Mouse (Mus musculus): ENCODE results near the gene Mpzl3. TPM values are rescaled to one million over a fixed set of nuclear protein-coding genes. Genes with fewer than 3 reads are reported as not detected.

Mpzl3 gene
- 3.2 and 3.8 TPM in 2 replicates for polyA plus RNA-seq (2011; ENCODE audit: insufficient read depth, insufficient read length, low replicate concordance, missing spikeins)

GRCm38 (mm10) chr9:45055082-45055713 is at the start of gene Mpzl3:
TSS of gene Mpzl3 (plus strand) at chr9:45055186.
- H3K4me1 ChIP-seq (ENCODE audit: control insufficient read depth, insufficient read depth, low read length): no peaks in the 10 kb centered on the region; the same call in 1 of the 2 replicates
- TF ChIP-seq POLR2A (IDR thresholded peaks at IDR 0.05; ENCODE audit: borderline replicate concordance, control insufficient read depth, low read depth, low read length) (0 out of 2 replicates have a peak, but pooled peaks have one; percentile 18), CTCF (IDR thresholded peaks at IDR 0.05; ENCODE audit: control insufficient read depth, insufficient read depth, low read length) (no peak; the same call in 1 of the 2 replicates)
- peak within 1 kb of the TSS; percentile 68 for H3K4me3 ChIP-seq (replicated peaks; ENCODE audit: control insufficient read depth, low read depth, low read length)
- WGBS: 1% methylated on average over 33 of the region's 33 CpGs
- peak within 1 kb of the TSS; percentile 62 for H3K27ac ChIP-seq (ENCODE audit: control insufficient read depth, insufficient read depth, low read depth, low read length, poor library complexity)

- no peak overlapping the region for H3K27ac ChIP-seq (ENCODE audit: control insufficient read depth, insufficient read depth, low read depth, low read length, poor library complexity)
- WGBS: 72% methylated on average over 12 of the region's 12 CpGs
- H3K4me1 ChIP-seq (ENCODE audit: control insufficient read depth, insufficient read depth, low read length): no peaks in the 10 kb centered on the region
- H3K4me3 ChIP-seq (replicated peaks; ENCODE audit: control insufficient read depth, low read depth, low read length): no peak overlapping the region
- no peak for TF ChIP-seq CTCF (IDR thresholded peaks at IDR 0.05; ENCODE audit: control insufficient read depth, insufficient read depth, low read length)
- no peak for TF ChIP-seq POLR2A (IDR thresholded peaks at IDR 0.05; ENCODE audit: borderline replicate concordance, control insufficient read depth, low read depth, low read length)
Measured at GRCm38 (mm10) chr9:45007404-45007803, 47.6 kb upstream of the Mpzl3 start.

- no peaks in the 10 kb centered on the region for H3K4me1 ChIP-seq (ENCODE audit: control insufficient read depth, insufficient read depth, low read length)
- H3K4me3 ChIP-seq (replicated peaks; ENCODE audit: control insufficient read depth, low read depth, low read length): no peak overlapping the region
- TF ChIP-seq POLR2A (IDR thresholded peaks at IDR 0.05; ENCODE audit: borderline replicate concordance, control insufficient read depth, low read depth, low read length) (no peak), CTCF (IDR thresholded peaks at IDR 0.05; ENCODE audit: control insufficient read depth, insufficient read depth, low read length) (no peak)
- 76% methylated on average over 4 of the region's 4 CpGs for WGBS
- no peak overlapping the region for H3K27ac ChIP-seq (ENCODE audit: control insufficient read depth, insufficient read depth, low read depth, low read length, poor library complexity)
Measured at GRCm38 (mm10) chr9:45008342-45008741, 46.6 kb upstream of the Mpzl3 start.

- H3K4me3 ChIP-seq (replicated peaks; ENCODE audit: control insufficient read depth, low read depth, low read length): peak within 1 kb of the TSS; percentile 10
- H3K4me1 ChIP-seq (ENCODE audit: control insufficient read depth, insufficient read depth, low read length): no peaks in the 10 kb centered on the region
- peak within 1 kb of the TSS; percentile 24 for H3K27ac ChIP-seq (ENCODE audit: control insufficient read depth, insufficient read depth, low read depth, low read length, poor library complexity)
- TF ChIP-seq CTCF (IDR thresholded peaks at IDR 0.05; ENCODE audit: control insufficient read depth, insufficient read depth, low read length) (no peak), POLR2A (IDR thresholded peaks at IDR 0.05; ENCODE audit: borderline replicate concordance, control insufficient read depth, low read depth, low read length) (no peak)
- WGBS: 80% methylated on average over 19 of the region's 19 CpGs
Measured at GRCm38 (mm10) chr9:45009180-45010078, 45.6 kb upstream of the Mpzl3 start, which contains the start of gene Cd3e. TSS of gene Cd3e (minus strand) at chr9:45009627.

- 42% methylated on average over 4 of the region's 4 CpGs for WGBS
- Histone ChIP-seq H3K4me1 (ENCODE audit: control insufficient read depth, insufficient read depth, low read length) (no peaks in the 10 kb centered on the region), H3K4me3 (replicated peaks; ENCODE audit: control insufficient read depth, low read depth, low read length) (no peak overlapping the region), H3K27ac (ENCODE audit: control insufficient read depth, insufficient read depth, low read depth, low read length, poor library complexity) (no peak overlapping the region)
- no peak for TF ChIP-seq CTCF (IDR thresholded peaks at IDR 0.05; ENCODE audit: control insufficient read depth, insufficient read depth, low read length)
- TF ChIP-seq POLR2A (IDR thresholded peaks at IDR 0.05; ENCODE audit: borderline replicate concordance, control insufficient read depth, low read depth, low read length): no peak
Measured at GRCm38 (mm10) chr9:45010461-45010860, 44.5 kb upstream of the Mpzl3 start.

- Histone ChIP-seq H3K4me1 (ENCODE audit: control insufficient read depth, insufficient read depth, low read length) (no peaks in the 10 kb centered on the region), H3K4me3 (replicated peaks; ENCODE audit: control insufficient read depth, low read depth, low read length) (no peak overlapping the region), H3K27ac (ENCODE audit: control insufficient read depth, insufficient read depth, low read depth, low read length, poor library complexity) (no peak overlapping the region)
- no peak for TF ChIP-seq CTCF (IDR thresholded peaks at IDR 0.05; ENCODE audit: control insufficient read depth, insufficient read depth, low read length)
- no peak for TF ChIP-seq POLR2A (IDR thresholded peaks at IDR 0.05; ENCODE audit: borderline replicate concordance, control insufficient read depth, low read depth, low read length)
- WGBS: 55% methylated on average over 6 of the region's 6 CpGs
Measured at GRCm38 (mm10) chr9:45011291-45011690, 43.7 kb upstream of the Mpzl3 start.

- H3K27ac ChIP-seq (ENCODE audit: control insufficient read depth, insufficient read depth, low read depth, low read length, poor library complexity): no peak overlapping the region
- H3K4me3 ChIP-seq (replicated peaks; ENCODE audit: control insufficient read depth, low read depth, low read length): no peak overlapping the region
- 10% methylated on average over 2 of the region's 2 CpGs for WGBS
- peak; percentile 46 for TF ChIP-seq CTCF (IDR thresholded peaks at IDR 0.05; ENCODE audit: control insufficient read depth, insufficient read depth, low read length)
- no peak for TF ChIP-seq POLR2A (IDR thresholded peaks at IDR 0.05; ENCODE audit: borderline replicate concordance, control insufficient read depth, low read depth, low read length)
- H3K4me1 ChIP-seq (ENCODE audit: control insufficient read depth, insufficient read depth, low read length): no peaks in the 10 kb centered on the region
Measured at GRCm38 (mm10) chr9:45014879-45015278, 40.1 kb upstream of the Mpzl3 start.

GRCm38 (mm10) chr9:45015841-45016240 is 39.1 kb upstream of the Mpzl3 start:
- no peak overlapping the region for H3K4me3 ChIP-seq (replicated peaks; ENCODE audit: control insufficient read depth, low read depth, low read length)
- no peaks in the 10 kb centered on the region for H3K4me1 ChIP-seq (ENCODE audit: control insufficient read depth, insufficient read depth, low read length)
- 56% methylated on average over 3 of the region's 3 CpGs for WGBS
- H3K27ac ChIP-seq (ENCODE audit: control insufficient read depth, insufficient read depth, low read depth, low read length, poor library complexity): no peak overlapping the region
- no peak for TF ChIP-seq CTCF (IDR thresholded peaks at IDR 0.05; ENCODE audit: control insufficient read depth, insufficient read depth, low read length)
- no peak for TF ChIP-seq POLR2A (IDR thresholded peaks at IDR 0.05; ENCODE audit: borderline replicate concordance, control insufficient read depth, low read depth, low read length)

Data from bone marrow, adult 2 months (tissue).